Mouse (Mus musculus) layer of hippocampus, adult 9-11 months (tissue): ENCODE measurements around the gene Cage1.

Experiments used
- DNase-seq: peaks from one replicate; pipeline ENCODE4 v3.0.0; 2022

Cage1 gene

GRCm38 (mm10) chr13:38037044-38037687 lies at the start of gene Cage1:
TSS of gene Cage1 (minus strand) at chr13:38037069.
- peak; percentile 96 for DNase-seq

DNA sequence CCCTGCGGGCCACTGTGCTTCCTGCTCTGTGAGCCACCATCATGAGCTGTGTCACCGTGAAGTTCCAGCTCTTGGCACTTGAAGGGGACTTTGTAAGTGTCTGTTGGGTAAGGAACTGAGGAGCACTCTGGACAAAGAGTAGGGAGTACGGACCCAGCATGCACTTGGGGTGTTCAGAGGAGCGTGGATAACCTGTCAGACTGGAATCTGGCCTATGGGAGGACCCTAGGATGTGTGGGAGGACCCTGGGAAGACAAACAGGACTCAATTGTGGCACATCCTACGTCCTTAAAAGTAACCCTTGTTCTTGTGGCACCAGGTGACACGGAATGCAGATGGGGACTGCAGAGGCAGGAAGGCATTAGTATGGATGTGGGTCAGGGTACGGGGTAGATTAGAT lies 44.3 kb upstream of the Cage1 start:
- DNase-seq = no peak

DNA sequence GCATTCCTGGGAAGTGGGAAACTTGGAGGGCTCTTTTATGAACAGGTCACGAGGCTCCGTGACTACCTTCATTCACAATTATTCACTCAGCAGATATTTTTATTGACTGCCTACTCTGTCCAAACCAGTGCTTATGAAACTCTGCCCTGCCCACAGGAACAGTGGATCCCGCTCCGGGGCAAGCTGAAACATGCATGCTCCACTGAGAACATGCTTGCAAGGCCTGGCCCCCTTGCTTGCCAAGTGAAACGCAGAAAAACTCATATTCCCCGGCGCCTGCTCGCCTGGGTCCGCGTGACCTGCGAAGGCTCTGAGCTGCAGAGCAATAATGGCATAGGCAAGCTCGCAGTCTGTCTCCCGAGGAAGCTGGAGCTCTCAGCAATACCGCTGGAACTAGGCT lies 43.9 kb upstream of the Cage1 start:
- no peak for DNase-seq

DNA sequence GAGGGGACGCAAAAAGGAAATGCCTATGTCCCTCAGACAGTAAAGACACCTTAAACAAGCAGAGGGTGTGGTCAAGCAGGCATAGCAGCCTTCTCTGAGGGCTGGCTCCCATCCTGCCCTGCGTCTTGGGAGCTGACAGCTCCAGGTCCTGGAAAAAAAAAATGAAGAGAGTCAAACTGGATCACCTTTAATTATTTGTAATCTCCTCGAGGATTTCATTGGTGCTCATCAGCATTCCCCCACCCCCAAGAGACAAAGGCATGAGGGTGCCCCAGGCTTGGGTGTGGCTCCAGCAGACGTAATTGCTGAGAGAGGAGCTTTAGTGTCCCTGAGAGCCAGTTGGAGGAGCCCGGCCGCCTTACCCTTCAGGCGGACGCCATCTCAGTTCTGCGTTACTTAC lies 43.1 kb upstream of the Cage1 start:
- no peak for DNase-seq

DNA sequence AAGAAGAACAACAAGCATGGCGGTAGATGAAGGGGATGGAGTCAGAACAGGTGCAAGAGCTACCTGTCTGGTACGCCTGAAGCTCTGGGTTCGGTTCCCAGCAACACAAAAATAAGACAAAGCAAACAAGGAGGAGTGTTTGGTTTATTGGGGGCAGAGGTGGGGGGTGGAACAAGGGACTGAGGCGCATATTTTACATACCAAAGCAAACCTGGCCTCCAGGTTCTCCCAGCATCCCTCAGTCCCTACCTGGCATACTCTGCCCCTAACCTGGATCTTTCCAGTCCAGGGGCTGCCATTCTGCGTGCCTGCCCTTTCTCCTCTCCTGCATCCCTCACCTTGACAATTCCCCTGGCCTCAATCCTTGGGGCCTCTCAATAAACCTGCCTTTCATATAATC lies 42.5 kb upstream of the Cage1 start:
- DNase-seq = no peak

DNA sequence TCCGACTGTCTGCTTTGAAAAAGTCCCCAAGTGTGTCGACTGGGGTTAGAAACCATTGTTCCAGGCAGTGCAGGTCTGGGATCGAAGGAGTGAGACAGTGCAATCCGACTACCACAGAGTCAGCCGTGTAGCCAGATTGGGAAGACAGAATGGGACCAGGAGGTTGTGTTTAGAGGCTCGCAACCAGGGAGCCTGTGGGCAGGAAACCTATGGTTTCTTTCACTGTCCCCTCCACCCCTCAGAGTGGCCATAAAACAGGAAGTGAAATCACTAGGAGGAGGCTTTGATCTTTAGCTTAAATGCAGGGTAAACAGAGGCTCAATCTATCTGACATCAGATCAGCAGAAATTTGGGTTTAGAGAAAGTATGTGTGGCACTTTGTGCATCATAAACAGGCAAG lies 42.0 kb upstream of the Cage1 start:
- DNase-seq = no peak

- no peak for DNase-seq
These were observed 40.2 kb upstream of the Cage1 start for GRCm38 (mm10) chr13:38077113-38077512.

DNA sequence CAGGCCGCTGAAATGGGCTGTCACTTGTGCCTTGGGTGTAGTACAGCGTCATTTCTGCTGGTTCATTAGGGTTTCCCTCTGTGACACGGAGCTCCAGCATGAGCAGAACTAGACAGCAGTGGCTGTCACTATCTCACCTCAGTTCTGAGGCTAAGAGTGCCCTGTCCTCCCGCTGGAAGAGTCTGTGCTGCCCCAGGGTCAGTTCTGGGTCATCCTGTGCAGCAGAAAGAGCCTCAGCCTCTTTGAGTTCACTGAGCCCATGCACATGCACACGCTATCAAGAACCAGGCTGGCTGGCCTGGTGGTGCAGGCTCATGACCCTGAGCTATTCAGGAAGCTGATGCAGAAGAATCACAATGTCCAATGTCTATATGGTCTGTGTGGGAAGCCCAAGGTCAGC lies 37.5 kb upstream of the Cage1 start:
- DNase-seq = no peak

DNA sequence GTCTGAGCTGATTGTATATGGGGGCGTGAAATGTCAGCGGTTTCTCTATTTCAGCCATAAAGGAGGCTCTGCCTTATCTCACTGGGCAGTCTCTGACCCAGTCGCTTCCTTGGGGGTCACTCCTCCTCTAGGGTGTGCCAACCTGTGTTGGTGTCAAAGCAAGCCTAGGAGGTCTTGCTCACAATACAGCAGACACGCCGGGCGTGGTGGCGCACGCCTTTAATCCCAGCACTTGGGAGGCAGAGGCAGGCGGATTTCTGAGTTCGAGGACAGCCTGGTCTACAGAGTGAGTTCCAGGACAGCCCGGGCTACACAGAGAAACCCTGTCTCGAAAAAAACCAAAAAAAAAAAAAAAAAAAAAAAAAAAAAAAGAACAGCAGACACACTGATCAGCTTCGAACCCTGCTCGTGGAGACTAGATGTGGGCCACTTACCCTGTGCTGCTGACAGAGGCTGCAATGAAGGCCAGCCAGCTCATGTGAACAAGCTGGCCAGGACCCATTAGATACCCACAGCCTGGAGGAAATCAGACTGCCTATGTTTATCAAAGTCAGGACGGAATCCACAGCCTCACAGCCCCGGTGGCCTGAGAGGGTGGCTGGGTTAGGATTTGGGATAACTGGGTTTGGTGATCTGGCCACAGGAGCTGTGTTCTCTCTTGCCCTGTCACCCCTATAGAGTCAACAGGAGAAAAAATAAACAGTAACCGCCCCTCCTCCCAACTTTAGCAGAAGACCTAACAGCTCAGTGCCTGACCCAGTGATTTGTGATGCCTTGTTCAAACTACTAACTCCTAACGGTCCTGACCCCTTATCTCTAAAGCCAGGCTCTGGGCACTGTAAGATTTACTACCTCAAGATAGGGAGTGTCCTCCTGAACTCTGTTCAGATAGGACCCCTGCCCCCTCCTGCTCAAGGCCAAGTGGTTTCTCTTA lies 36.8 kb upstream of the Cage1 start:
- DNase-seq = no peak

DNA sequence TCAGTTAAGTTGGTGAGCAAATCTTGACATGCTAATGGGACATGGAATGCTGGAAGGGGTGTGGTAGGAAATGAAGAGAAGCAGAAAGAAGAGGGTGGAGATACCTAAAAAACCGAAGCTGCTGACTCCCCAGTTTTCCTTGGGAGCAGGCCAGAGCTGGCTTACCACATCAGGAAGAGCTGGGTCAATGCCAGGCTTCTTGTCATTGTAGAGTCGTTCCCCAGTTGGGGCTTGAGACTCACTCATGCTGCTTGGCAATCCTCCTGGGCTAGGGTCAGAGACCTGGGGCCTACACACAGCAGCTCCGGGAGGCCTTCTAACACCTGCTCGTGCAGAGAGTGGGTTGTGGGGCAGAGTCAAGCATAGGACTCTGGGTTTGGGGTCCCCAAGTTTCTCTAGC lies 34.1 kb upstream of the Cage1 start:
- no peak for DNase-seq

DNA sequence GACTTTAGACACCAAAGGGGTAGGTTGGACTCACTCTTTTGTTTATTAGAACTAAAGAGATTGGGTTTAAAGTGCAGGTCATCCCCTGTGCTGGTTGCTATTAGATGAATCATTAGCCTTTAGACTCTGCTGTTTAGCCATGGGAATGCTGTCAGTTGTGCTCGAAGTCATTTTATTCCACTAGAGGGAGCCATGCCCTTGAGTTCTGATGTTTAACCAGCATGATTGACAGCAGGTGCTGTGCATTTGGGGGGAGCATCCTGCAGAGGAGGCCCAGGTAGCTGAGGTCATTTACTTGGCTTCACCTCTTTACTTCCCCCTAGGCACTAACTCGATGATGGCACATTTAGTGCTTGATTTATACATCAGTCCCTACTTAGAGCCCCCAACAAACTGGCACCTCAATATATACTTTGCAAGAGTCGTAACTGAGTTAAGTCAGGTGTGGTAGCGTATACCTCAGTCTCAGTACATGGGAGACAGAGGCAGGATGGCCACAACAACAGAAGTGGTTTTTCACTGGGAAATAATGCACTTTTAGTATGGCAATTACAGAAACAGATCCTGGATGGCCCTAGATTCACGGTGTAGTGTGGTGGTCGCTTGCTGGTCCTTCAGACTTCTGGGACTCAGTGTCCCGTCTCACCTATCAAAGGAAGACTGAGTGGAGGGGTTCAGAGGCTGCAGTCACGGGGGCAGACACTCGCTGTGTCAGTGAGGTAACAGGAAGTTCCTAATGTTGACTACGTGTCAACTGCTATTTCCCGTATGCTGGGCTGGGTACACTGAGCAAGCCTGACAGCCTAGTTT lies 28.2 kb upstream of the Cage1 start:
- DNase-seq = peak; percentile 35

DNA sequence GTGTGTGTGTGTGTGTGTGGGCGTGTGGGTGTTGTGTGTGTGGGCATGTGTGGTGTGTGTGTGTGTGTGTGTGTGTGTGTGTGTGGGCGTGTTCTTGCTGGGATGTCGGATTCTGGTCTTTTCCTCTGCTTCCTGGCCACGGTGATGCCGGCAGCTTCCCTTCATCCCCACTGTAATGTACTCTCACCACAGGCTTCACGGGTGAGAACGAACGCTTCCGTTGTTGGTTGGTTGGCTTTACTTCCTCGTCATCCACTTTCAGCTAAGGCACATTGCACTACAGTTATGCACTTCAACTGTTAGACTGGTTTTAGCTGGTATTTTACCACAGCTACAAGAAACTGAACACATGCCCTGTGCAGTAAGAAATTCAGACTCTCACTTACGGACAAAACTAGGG lies 25.8 kb upstream of the Cage1 start:
- no peak for DNase-seq

- DNase-seq = no peak
These were observed 13.0 kb upstream of the Cage1 start for GRCm38 (mm10) chr13:38049888-38050287.

- no peak for DNase-seq
These were observed 942 bp upstream of the Cage1 start for GRCm38 (mm10) chr13:38037811-38038210.

DNA sequence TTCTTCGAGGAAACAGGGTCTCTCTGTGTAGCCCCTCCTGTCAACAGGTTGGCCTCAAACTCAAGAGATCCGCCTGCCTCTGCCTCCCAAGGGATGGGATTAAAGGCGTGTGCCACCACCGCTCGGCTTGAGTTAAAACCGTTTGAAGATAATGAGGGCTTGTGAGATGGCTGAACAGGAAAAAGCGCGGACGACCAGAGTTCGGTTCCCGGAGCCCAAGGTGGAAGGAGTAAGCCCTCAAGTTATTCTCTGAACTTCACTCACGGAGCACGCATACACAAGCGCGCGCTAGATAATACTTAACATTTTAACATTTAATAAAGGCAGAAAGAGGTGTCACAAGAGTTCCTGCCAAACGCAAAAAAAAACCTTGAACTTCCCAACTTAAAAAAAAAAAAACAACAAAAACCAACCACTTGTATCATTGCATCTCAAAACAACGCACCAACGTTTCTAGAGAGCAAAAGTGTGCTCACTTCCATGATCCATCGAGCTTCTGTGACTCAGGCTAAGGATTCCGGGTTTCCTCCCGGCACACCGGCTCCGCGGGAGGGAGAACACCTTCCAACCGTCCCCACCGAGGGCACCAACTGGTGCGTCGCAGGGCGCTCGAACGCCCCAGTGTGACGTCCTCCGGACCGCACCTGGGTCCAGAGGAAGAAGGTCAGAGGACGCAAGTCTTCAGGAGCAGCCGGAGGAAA lies 376 bp downstream of the Cage1 start, which contains the start of gene Riok1:
TSS of gene Riok1 (plus strand) at position 653 of the 701 bp plus-strand sequence.
- DNase-seq = no peak

DNA sequence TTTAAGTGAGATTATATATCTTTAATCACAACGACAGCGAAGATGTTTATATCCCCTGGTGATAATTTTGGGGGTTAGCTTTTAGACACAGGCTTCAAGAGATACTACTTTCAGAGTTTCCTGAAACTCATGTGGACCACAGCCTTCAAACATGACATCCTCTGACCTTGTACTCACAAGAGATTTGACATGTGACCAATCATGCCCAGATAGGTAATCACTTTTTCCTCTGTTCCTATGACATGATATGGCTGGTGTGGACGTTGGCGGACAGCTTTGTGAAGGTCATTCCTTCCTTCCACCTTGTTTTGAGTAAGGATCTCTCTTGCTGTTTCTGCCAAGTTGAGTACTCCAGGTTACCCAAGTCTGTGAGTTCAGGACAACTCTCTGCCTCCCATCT lies 8.5 kb downstream of the Cage1 start:
- DNase-seq = no peak

- no peak for DNase-seq
These were observed 9.1 kb downstream of the Cage1 start for GRCm38 (mm10) chr13:38027618-38028248.

DNA sequence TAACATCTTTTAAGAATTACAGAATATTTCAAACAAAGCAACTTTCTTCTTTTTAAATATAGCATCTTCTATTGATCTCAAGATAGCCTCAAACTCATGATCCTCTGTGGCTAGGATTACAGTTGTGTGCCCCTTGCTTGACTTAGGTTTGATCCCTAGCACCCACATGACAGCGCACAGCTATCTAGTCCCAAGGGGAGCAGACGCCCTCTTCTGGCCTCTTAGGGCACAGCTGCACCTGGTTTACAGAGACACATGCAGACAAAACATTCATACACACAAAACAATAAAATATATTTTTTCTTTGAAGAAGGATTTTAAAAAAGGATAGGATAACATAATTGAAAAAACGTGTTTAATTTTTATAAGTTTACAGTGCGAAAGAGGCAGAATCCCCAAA lies 11.0 kb downstream of the Cage1 start:
- no peak for DNase-seq

GRCm38 (mm10) chr13:38018791-38019190 lies 18.1 kb downstream of the Cage1 start:
- DNase-seq = no peak

GRCm38 (mm10) chr13:38015591-38015990 lies 21.3 kb downstream of the Cage1 start:
- no peak for DNase-seq

DNA sequence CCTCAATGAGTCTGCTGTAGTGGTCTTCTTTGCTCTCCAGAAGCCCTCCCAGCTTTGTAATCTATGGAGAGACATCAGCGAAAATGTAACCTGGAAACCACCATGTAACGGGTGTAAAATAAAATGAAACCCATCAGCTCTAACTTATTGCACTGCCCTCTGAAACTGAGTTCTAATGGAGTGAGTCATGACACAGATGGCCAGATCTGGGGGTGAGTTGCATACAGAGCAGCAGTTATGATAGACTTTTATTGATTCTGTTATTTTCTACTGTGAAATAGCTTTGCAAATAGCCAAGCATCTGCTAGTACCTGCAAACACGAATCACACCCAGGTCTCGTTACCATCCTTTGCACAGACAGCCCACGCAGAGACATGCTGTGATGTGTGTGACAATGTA lies 24.4 kb downstream of the Cage1 start:
- DNase-seq = peak; percentile 24

GRCm38 (mm10) chr13:38010444-38010910 lies 26.4 kb downstream of the Cage1 start:
- DNase-seq = no peak
